Mouse (Mus musculus): ENCODE measurements around the gene Evi2a. TPM values are rescaled to one million over a fixed set of nuclear protein-coding genes. Genes with fewer than 3 reads are reported as not detected.

The Evi2a gene
- polyA plus RNA-seq (2012; rRNA removed; ENCODE audit: low replicate concordance): 1.3 and 1.4 TPM in 2 replicates

GRCm38 (mm10) chr11:79530333-79530761, at the start of gene Evi2a, which contains the start of gene Evi2:
TSS of gene Evi2a (minus strand) at chr11:79530609.
TSS of gene Evi2 (minus strand) at chr11:79530589.

GRCm38 (mm10) chr11:79523560-79524309, 6.7 kb downstream of the Evi2a start, which contains the start of gene Evi2b:
TSS of gene Evi2b (minus strand) at chr11:79523762.

GRCm38 (mm10) chr11:79503845-79504244, 26.6 kb downstream of the Evi2a start, which contains the start of gene Omg:
TSS of gene Omg (minus strand) at chr11:79504084.

Other genes with a start within 250 kb of the Evi2a start
- gene Gm9964, start 233.7 kb downstream of the Evi2a start, polyA plus RNA-seq (2012; rRNA removed; ENCODE audit: low replicate concordance): not detected in 2 replicates
- gene Nf1, start 190.9 kb downstream of the Evi2a start, polyA plus RNA-seq (2012; rRNA removed; ENCODE audit: low replicate concordance): 6.0 and 9.6 TPM in 2 replicates
- not detected in 2 replicates for gene Omg, start 26.5 kb downstream of the Evi2a start, polyA plus RNA-seq (2012; rRNA removed; ENCODE audit: low replicate concordance)
- gene Evi2b, start 6.8 kb downstream of the Evi2a start, polyA plus RNA-seq (2012; rRNA removed; ENCODE audit: low replicate concordance): 3.2 and 6.0 TPM in 2 replicates
- 0.02 and 0.08 TPM in 2 replicates for gene Evi2, start within 50 bp of the Evi2a start, polyA plus RNA-seq (2012; rRNA removed; ENCODE audit: low replicate concordance)
- gene Rab11fip4, start 60.6 kb upstream of the Evi2a start, polyA plus RNA-seq (2012; rRNA removed; ENCODE audit: low replicate concordance): 11.8 and 12.2 TPM in 2 replicates